Mouse (Mus musculus): Measurements from ENCODE around the gene Rab22a. TPM values are rescaled to one million over a fixed set of nuclear protein-coding genes. Genes with fewer than 3 reads are reported as not detected.
A peak's percentile ranks its signal among the peaks of the same experiment; 100 is the strongest.
"Not testable (repeated sequence)": the region's sequence is repeated elsewhere in the genome, so short reads cannot be mapped to it uniquely, and the experiment has no call there.

The Rab22a gene
- total RNA-seq (2017) = 8.4 and 8.8 TPM in 2 replicates

DNA sequence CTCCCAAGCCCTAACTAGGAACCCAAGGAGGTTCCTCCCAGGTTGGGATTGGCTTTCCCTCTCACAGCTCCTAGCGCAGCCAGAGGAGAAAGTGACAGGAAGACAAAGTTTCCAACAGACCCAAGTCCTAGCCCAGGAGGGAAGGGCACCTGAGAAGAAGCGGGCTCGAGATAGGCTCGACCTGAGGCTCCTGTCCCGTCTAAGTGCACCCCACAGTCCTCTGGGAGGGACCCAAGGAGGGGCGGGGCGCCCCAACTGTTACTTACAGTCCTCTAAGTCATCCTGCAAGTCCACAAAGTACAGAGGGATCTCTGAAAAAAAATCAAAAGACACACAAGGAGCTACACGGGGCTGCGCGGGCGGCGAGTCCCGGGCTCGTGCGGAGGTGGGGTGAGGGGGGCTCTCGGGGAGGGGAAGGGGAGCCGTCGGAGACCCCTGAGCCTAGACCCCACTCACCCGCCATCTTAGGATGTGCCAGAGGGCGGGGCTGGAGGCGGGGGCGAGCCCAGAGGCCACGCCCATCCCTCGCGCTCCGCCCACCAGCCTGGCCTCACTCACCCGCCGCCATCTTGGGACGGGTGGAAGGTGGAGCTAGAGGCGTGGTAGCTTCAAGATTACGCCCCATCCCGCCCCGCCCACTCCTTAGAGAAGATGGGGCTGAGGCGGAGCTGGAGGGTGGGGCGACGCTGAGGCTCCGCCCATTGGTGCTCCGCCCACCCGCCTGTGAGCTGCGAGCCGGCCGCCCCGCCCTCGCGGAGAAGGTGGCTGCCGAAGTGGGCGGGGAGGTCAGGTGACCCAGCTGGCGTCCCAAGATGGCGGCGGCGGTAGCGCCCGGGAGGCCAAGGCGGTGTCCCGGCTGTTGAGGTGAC is at the start of gene Rab22a:
TSS of gene Rab22a (plus strand) at position 704 of the 869 bp plus-strand sequence.
- ATAC-seq (replicated peaks; ENCODE audit: low read depth, poor library complexity, severe bottlenecking) = peak; percentile 81

GRCm38 (mm10) chr2:173615378-173616081 is 44.0 kb upstream of the Rab22a start:
- ATAC-seq (replicated peaks; ENCODE audit: low read depth, poor library complexity, severe bottlenecking) = no peak

- no peak for ATAC-seq (replicated peaks; ENCODE audit: low read depth, poor library complexity, severe bottlenecking)
These were observed 43.4 kb upstream of the Rab22a start for GRCm38 (mm10) chr2:173616156-173616555.

GRCm38 (mm10) chr2:173619132-173619531 is 40.4 kb upstream of the Rab22a start:
- no peak for ATAC-seq (replicated peaks; ENCODE audit: low read depth, poor library complexity, severe bottlenecking)

DNA sequence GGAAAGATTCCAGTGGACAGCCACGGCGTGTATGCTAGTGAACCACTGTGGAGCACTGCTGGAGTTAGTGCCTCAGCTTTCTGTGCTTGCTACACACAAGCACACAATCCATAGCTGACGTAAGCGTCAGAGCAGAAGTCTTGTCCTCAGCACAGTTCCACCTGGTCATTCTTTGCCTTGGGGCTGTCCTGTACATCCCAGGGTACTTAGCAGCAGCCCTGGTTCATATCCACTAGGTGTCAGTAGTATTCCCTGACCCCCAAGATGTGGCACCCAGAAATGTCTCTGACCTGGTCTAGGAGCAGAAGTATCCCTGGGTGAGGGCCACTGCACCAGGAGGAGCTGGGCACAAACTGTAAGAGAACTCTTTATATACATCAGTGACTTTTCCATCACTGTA is 38.9 kb upstream of the Rab22a start:
- ATAC-seq (replicated peaks; ENCODE audit: low read depth, poor library complexity, severe bottlenecking) = peak; percentile 54; the same call in 1 of the 2 replicates

DNA sequence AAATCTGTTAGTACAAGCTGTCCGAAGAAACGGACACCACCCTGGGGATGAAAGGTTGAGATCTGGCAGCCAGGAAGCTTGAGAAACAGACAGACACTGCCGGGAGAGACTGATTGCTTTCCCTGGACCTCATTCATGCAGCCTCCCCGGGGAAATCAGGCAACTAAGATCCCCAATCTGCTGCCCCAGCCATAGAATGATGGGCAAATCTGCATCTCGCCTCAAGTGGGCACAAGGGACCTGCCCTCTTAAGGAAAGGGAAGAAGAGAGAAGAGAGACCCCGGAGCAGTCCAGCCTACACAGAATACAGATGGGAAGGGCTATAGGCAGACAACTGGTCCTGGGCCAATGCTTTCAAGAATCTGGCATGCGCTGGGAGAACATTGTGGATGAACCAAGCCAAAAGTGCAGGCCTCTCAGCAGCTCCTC is 37.4 kb upstream of the Rab22a start:
- ATAC-seq (replicated peaks; ENCODE audit: low read depth, poor library complexity, severe bottlenecking) = no peak

DNA sequence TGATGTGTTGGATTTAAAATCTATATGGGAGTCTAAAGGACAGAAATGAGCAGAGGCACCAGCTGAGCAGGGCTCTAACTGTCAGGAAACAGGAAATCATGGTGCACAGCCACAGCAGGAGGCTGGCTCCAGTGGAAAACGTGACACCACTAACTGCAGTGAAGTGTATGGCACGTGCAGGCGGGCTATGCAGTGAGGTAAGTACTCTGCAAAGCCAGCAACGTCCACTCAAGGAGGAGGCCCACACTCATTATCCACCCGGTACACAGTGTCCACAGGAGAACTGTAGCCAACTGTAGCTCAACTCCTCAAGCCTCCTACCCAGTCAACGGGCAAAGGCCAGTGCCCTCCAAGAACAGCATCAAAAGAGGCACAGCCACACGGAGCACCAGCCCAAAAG is 34.9 kb upstream of the Rab22a start:
- ATAC-seq (replicated peaks; ENCODE audit: low read depth, poor library complexity, severe bottlenecking) = peak; percentile 77

DNA sequence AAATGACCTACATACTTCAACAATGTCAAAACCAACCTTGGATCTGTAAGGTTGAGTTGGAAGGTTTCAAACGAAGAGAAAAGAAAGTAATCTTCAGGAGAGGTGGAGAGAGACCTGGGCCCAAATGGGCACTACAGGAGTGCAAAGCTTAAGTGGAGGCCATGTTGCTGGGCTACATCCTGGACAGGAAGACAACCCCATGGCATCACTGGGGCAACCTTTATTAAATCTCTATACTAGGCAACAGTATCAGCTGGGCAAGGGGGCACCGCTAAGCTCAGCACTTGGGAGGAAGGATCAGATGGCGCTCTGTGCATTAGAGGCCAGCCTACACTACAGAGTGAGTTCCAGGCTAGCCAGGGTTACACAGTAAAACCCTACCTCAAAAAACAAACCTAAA is 33.8 kb upstream of the Rab22a start:
- ATAC-seq (replicated peaks; ENCODE audit: low read depth, poor library complexity, severe bottlenecking) = no peak

GRCm38 (mm10) chr2:173634106-173634505 is 25.5 kb upstream of the Rab22a start:
- not testable (repeated sequence) for ATAC-seq (replicated peaks; ENCODE audit: low read depth, poor library complexity, severe bottlenecking)

DNA sequence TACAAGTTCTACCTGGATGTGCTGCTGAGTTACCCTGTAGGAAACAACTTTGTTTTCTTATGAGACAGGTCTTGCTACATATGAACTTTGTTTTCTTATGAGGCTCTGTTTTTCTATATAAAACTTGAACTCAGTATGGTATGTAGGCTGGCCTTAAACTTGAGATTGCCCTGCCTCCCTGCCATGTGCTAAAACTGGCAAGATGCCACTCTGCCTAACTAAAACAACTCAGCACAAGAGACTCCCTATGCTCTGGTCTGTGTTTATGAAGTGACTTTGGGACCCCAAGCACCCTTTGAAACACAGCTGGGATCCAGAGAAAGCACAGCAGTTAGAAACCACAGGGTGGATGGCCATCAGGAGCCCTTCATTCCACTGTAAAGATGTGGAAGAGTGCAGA is 18.2 kb upstream of the Rab22a start:
- no peak for ATAC-seq (replicated peaks; ENCODE audit: low read depth, poor library complexity, severe bottlenecking)

DNA sequence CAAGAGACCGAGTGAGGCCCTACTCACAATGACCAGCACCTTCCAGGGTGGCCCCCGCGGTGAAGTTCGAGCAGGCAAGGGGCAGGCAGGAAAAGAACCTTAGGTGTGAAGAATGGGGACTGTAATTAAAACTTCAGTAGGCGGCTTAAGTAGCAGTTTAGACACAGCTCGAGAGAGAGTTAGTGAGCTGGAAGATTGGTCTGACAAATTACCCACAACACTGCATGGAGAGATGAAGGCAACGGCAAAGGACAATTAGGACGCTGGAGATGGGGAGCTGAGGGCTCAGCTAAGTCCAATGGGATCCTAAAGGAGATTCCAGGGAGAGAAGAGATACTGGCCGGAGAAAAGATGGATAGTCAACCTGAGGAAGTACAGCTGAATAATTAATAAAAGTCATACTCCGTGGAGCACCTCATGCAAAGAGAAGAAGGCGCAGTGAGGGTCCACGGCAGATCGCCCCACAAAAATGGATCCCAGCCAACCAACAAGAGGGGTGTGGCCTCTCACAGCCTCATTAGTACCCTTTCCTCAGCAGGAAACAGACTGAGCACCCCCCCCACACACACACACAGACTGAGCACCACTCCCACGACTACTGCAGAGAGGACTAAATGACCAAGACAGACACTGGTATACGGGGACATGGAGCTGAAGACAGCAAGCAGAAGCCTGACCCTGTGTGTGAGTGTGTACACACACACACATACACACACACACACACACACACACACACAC is 17.1 kb upstream of the Rab22a start:
- ATAC-seq (replicated peaks; ENCODE audit: low read depth, poor library complexity, severe bottlenecking) = no peak

GRCm38 (mm10) chr2:173647197-173647911 is 12.2 kb upstream of the Rab22a start:
- no peak for ATAC-seq (replicated peaks; ENCODE audit: low read depth, poor library complexity, severe bottlenecking)

- no peak for ATAC-seq (replicated peaks; ENCODE audit: low read depth, poor library complexity, severe bottlenecking)
These were observed 9.8 kb upstream of the Rab22a start for GRCm38 (mm10) chr2:173649762-173650161.

DNA sequence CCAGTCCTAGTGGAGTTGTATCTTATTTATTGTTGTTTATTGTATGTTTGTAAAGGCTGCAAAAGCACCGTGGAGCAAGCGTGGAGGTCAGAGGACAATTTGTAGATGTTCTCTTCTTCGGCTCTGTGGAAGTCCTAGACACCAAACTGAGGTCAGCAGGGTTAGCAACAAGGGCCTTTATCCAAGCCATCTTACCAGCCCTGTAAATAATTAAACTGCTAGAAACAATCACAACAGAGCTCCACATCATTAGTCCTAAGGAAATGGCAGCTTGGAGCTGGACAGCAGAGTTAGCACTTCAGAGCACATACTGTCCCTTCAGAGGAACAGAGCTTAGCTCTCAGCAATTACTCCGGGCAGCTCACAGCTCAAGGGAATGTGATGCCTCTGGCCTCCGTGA is 6.0 kb upstream of the Rab22a start:
- ATAC-seq (replicated peaks; ENCODE audit: low read depth, poor library complexity, severe bottlenecking) = no peak

- no peak for ATAC-seq (replicated peaks; ENCODE audit: low read depth, poor library complexity, severe bottlenecking)
These were observed 1.8 kb upstream of the Rab22a start for GRCm38 (mm10) chr2:173657736-173658135.

- no peak for ATAC-seq (replicated peaks; ENCODE audit: low read depth, poor library complexity, severe bottlenecking)
These were observed 1.0 kb upstream of the Rab22a start for GRCm38 (mm10) chr2:173658517-173658916.

DNA sequence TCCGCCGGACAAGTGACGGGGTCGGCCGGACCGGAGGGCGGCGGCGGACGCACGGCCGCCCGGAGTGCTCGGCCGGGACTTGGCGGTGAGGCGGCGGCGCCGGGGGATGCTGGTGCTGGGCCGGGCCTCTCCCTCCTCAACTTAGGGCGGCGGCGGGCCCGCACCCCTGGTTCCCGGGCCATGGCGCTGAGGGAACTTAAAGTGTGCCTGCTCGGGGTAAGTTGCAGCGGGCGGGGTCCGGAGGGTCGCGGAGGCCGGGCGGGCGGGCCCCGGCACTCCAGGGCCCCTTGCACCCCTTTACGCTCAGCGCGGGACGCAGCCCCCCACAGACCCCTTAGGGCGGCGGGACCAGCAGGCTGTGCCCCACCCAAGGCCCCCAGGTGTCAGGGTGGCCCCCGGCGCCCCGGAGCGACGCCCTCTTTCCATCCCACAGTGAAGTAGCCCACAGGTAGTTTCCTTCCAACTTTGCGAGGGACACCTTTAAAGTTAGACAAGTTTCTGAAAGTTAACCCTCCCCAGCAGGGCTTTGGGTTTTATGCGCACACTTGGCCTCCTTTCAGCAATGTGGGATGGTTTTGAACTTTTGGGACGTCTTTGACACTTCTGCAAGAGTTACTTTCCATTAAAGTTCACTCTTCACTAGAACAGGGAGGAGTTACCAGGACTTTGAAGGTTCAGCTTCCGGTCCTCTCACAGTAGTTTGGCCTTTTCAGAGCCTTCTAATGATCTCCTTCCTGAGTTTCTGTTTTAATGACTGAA is 545 bp downstream of the Rab22a start:
- no peak for ATAC-seq (replicated peaks; ENCODE audit: low read depth, poor library complexity, severe bottlenecking)

DNA sequence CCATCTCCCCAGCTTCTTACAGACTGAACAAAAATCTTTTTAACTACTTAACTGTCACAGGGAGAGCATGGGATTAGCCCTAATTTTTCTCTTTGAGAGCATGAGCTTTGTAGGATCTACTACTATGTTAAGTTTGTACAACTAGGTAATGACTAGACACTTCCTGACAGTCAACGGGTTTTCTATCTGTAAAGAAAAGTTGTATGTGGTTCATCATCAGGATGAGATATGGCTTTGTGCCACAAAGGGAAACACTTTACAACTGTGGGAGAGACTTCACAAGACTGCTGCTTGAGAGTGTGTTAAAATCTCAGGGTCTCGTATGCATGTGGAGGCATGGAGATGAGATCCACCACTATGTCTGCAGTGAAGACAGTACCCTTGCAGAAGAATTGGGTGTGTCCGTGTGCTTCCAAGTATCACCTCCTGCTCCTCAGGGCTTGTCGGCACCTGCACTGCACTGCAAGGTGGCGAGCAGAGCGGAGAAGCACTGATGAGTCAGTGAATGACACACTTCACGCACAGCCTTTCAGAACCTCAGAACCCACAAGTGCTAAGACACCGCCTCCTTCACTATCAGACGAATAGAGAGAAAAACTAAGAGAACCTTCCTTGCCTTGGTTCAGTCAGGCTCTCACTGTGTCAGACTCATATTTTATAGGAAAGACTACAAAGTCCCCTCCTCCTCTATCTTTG is 2.8 kb downstream of the Rab22a start:
- ATAC-seq (replicated peaks; ENCODE audit: low read depth, poor library complexity, severe bottlenecking) = no peak

DNA sequence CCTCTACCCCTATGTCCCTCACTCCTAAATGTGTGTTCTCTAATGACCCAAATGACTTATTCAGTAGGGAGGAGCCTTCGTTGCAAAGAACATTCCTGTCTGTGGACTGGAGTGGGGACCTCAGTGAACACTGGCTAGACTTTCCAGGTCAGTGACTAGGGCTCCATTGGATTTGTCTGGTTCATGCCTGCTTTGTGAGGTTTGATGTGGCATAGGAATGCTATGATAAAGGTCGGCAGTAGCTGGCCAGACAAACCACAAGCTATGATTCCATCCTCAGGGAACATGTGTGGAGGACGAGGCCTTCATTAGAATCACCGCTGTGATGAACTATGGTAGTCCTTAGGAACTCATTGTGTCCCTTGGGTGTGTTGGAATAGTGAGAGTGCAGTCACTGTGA is 5.2 kb downstream of the Rab22a start:
- ATAC-seq (replicated peaks; ENCODE audit: low read depth, poor library complexity, severe bottlenecking) = no peak

All from common myeloid progenitor, adult 5-6 weeks (primary cell).